Mouse (Mus musculus): ENCODE results near the gene Zfp933.

- TF ChIP-seq EP300 (IDR thresholded peaks at IDR 0.05) (no peak), CTCF (IDR thresholded peaks at IDR 0.05) (no peak)
Measured at GRCm38 (mm10) chr4:147866056-147866455, 17.9 kb upstream of the Zfp933 start.

Data from lung, postnatal 0 days (tissue).